Mouse (Mus musculus): ENCODE results near the gene Gna15.

GRCm38 (mm10) chr10:81559163-81559626, 35.2 kb upstream of the Gna15 start, which contains the start of gene Aes:
- TF ChIP-seq POLR2A (IDR thresholded peaks at IDR 0.05; ENCODE audit: low read depth, low read length) (peak; percentile 26; the same call in 1 of the 2 replicates), CTCF (IDR thresholded peaks at IDR 0.05; ENCODE audit: extremely low read depth, insufficient read length, insufficient replicate concordance, low read depth, low read length) (no peak)
